ENCODE assay signal across 8 mouse cellular contexts in genomic region chr10:18317961-18318915, GRCm38 (mm10). TPM values are rescaled to one million over a fixed set of nuclear protein-coding genes. Genes with fewer than 3 reads are reported as not detected.
DNase-seq lines count a peak whose midpoint lies in the region; ATAC-seq and TF ChIP-seq lines count a peak whose summit lies in the region.

No protein-coding gene starts in this region.

- intact Hi-C loops in heart, postnatal 36 days (cut with DNase I), result loop anchor here (2.0 to 5.0 kb wide), 4 partner anchors 71 to 261 kb away; partner anchors contain the start of genes Ccdc28a and Reps1

- no peaks in the 10 kb centered on the region for H3K27me3 ChIP-seq in C2C12 (ENCODE audit: control insufficient read depth, insufficient read depth, insufficient read length)
- peaks cover 5% of the 10 kb centered on the region; the same call in 1 of the 2 replicates for H3K27me3 ChIP-seq in forebrain, embryonic 14.5 days (replicated peaks; ENCODE audit: control insufficient read depth, insufficient read depth, low read length)

- H3K27ac ChIP-seq in forebrain, embryonic 14.5 days (ENCODE audit: low read depth, low read length), result peak overlapping the region; percentile 33; the same call in 1 of the 2 replicates

- no peak for TF ChIP-seq CTCF in C2C12 (IDR thresholded peaks at IDR 0.05; ENCODE audit: control insufficient read depth, insufficient read depth, insufficient read length)

- no peaks in the 10 kb centered on the region for H3K9me3 ChIP-seq in forebrain, embryonic 14.5 days (replicated peaks; ENCODE audit: control insufficient read depth, low read length)

- H3K4me2 ChIP-seq in forebrain, embryonic 14.5 days (ENCODE audit: low read length), result peak overlapping the region; percentile 99

- DNase-seq in adrenal gland, postnatal 10 days, result peak; percentile 76
- DNase-seq in forebrain, embryonic 14.5 days (ENCODE audit: low spot score), result peak; percentile 54
- DNase-seq in heart, postnatal 36 days, result peak; percentile 66 to 76
- peak; percentile 33 to 57 for DNase-seq in layer of hippocampus, postnatal 10 days (ENCODE audit: low spot score in 2 of 2)
- peak; percentile 72 for DNase-seq in lung, postnatal 36 days
- peak; percentile 50 for DNase-seq in right cerebral cortex, postnatal 14 days
- DNase-seq in yolk sac, embryonic 10.5 days (ENCODE audit: low spot score), result peak; percentile 85

- H3K79me2 ChIP-seq in C2C12 (ENCODE audit: control insufficient read depth, insufficient read depth), result no peaks in the 10 kb centered on the region

- H3K36me3 ChIP-seq in C2C12 (ENCODE audit: control insufficient read depth, insufficient read depth), result no peaks in the 10 kb centered on the region
- H3K36me3 ChIP-seq in forebrain, embryonic 14.5 days (ENCODE audit: control insufficient read depth, insufficient read depth, low read length), result no peaks in the 10 kb centered on the region

- 2% methylated on average over 44 of the region's 89 CpGs for WGBS in forebrain, embryonic 14.5 days

- H3K9ac ChIP-seq in forebrain, embryonic 14.5 days (ENCODE audit: low read length), result peak overlapping the region; percentile 77

- peak overlapping the region; percentile 60 for H3K4me3 ChIP-seq in C2C12 (ENCODE audit: insufficient read depth, poor library complexity, severe bottlenecking)
- peak overlapping the region; percentile 69 for H3K4me3 ChIP-seq in forebrain, embryonic 14.5 days (ENCODE audit: low read depth, low read length)

- H3K4me1 ChIP-seq in forebrain, embryonic 14.5 days (ENCODE audit: control insufficient read depth, insufficient read depth, low read length), result no peaks in the 10 kb centered on the region

- peak overlapping the region; percentile 77 for H3ac ChIP-seq in C2C12 (ENCODE audit: control insufficient read depth, insufficient read length, low read depth)

- no peaks in the 10 kb centered on the region for H3K79me3 ChIP-seq in C2C12 (ENCODE audit: low read depth)

- ATAC-seq in forebrain, embryonic 14.5 days, result peak; percentile 76

TF ChIP-seq in C2C12, 6 proteins besides CTCF, POLR2A, EP300 and RAD21:
- TF ChIP-seq MYOG (IDR thresholded peaks at IDR 0.05; ENCODE audit: control insufficient read depth, extremely low read depth, insufficient read length) (no peak), CEBPB (IDR thresholded peaks at IDR 0.05; ENCODE audit: low read depth) (no peak), MYOD1 (IDR thresholded peaks at IDR 0.05; ENCODE audit: control insufficient read depth, insufficient read length, low read depth) (no peak), FOSL1 (IDR thresholded peaks at IDR 0.05; ENCODE audit: insufficient read depth, low read length, poor library complexity, severe bottlenecking) (no peak), MAX (IDR thresholded peaks at IDR 0.05) (no peak), USF1 (IDR thresholded peaks at IDR 0.05; ENCODE audit: low read depth) (no peak)
TF ChIP-seq in C2C12: peak in this region for 0.

RNA-seq across cellular contexts. Expression of gene Nhsl1, which starts 0.5 kb away (rescaled TPM):
- polyA plus RNA-seq in C2C12 (2012; fragmentation: generic; extraction: Trizol), result 3.0 TPM
- 1 to 10 TPM; 7.3 to 8.1 TPM for total RNA-seq in adrenal gland, postnatal 10 days (2021)
- polyA plus RNA-seq in forebrain, embryonic 14.5 days (2014; fragmentation: Nextera tagmentation; extraction: Ambion mirVana), result 17.1 and 17.9 TPM in 2 replicates
- total RNA-seq in heart, postnatal 36 days (2021), result 10 to 100 TPM; 14.5 to 21.3 TPM
- total RNA-seq in layer of hippocampus, postnatal 10 days (2021), result 10 to 100 TPM; 62.0 to 66.6 TPM

Comparison
In these comparisons a context has a peak if more than half of its experiments do, and no peak if none do; other contexts are left out.
1. Peak in every context shown above with its lines: DNase-seq, ATAC-seq, H3K4me3 ChIP-seq and H3K27ac ChIP-seq.